Mouse (Mus musculus) kidney, postnatal 14 days (tissue): ENCODE results near the gene Tgfbr2.
A peak's percentile ranks its signal among the peaks of the same experiment; 100 is the strongest.

Source experiments
- DNase-seq: peaks from one replicate; pipeline ENCODE4 v3.0.0; 2022; ENCODE audit warnings: mixed read lengths

Tgfbr2 gene

DNA sequence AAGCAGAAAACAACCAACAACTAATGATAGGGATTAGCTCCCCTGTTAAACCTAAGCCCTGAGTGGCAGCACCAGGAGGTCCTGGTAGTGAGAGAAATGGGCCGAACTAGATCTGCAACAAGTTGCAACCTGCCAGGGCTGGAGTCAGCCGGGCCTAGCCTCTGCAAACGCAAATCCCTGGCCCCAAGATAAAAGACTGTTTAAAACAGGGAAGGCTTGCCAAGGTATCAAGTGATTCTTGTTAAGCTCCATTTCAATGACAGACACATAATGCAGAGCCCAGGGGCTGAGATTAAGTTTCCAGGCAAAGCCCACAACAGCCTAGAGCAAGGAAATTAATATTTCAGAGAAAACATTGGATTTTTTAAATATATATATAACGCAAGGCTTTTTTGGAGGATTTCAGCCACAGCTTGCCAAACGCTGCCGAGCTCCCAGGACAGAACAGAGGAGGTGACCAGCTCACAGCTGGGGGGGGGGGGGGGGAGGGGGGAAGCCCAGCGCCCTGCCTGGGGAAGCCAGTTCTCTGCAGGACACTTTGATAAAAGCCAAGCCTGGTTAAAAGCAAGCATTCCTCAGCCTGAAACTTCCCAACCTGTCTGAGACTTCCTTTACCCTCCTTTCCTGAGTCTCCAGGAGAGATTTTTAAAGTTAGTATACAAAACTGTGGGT is 24.3 kb downstream of the Tgfbr2 start:
- DNase-seq: no peak

DNA sequence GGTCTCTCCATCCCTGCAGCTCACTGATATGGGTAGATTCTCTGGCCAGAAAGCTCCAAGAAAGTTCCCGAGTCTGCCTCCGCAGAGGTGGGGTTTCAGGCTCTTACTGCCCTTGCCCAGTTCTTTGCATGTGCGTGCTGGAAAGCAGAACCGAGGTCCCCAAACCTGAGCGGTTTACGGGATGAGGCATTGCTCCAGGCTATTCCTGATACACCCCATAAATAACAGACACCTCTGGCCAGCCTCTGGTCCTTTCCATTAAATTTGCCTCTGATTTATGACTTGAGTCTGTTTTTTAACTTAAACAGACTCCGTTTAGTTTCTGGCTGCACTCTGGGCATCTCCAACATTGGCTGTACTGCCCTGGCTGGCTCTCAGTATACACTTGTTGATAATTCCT is 26.4 kb downstream of the Tgfbr2 start:
- no peak for DNase-seq

DNA sequence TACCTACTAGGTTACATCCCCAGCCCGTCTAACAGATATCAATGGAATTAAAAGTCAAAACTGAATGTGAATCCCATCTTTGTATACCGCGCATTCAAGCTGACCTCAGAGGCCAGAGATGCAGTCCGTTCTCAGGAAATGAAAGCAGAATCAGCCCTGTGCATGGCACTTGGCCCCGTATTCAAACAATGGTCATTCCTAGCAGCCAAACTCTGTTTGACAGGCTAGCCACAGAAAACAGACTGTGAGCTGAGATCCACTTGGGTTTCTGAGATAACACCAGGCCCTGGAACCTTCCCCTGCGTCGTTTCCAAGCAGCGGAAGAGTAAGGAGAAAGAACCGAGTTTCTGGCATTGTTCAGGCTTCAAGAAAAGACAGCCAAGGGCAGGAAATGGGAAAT is 28.9 kb downstream of the Tgfbr2 start:
- peak; percentile 54 for DNase-seq

DNA sequence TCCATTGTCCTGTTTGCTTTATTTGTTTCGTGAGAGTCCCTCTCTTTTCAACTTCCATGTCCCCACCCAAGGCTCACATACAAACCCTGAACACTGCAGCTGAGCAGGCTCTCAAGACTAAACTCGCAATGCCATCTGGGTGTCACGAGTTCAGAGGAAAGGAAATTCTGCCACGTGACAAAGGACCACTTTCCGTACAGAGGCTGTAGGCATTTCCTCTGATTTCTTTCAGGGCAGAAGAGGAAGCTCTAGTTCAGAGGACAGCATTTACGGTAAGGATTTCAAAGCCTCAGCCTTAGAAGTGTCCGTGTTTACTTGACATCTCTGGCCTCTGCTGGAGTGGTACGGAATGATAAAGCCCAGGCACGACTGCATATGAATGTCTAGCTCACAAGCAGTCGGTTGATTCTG is 29.9 kb downstream of the Tgfbr2 start:
- DNase-seq: peak; percentile 61

GRCm38 (mm10) chr9:116140422-116140821 is 34.7 kb downstream of the Tgfbr2 start:
- no peak for DNase-seq

DNA sequence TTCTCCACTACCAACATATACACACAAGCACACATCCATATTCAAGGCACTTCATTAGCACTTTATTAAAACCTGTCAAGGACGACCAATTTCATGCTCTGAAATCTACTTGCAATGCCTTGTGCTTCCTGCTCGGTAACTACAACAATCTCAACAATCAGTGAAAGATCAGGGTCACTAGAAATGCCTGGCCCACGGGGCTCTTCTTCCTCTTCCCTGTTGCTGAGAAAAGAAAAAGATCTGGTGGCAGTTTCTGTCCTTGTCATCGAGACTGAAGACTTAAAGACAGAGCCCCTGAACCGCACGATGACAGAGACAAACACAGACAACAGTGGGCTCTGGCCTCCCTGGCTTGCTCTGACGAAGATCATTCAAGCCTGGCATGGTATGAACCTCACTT is 35.6 kb downstream of the Tgfbr2 start:
- DNase-seq: no peak

DNA sequence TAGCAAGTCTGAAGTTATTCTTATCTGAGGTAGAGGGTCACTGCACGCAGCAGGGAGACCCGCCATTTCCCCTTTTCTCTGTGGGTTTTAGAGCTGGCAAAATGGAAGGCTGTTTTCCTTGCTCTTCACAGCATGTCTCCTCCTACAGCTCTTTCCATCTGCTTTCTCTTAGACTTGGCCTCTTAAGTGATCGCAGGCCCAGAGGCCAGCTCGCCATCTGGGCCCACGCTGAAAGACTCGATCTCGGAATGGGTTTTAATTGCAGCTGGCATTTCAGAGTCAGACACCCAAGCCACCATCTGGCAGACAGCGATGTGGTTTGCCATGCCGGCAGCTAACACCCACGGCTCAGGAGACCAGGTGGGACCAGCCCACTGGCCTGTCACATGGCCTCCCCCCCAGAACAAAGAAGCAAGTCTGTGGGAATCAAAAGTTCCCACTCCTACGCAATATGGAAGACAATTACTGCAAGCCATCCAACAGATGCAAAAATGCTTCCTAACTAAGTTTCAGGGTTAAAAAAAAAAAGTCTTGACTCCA is 36.5 kb downstream of the Tgfbr2 start:
- no peak for DNase-seq

- DNase-seq: no peak
These were observed 37.5 kb downstream of the Tgfbr2 start for GRCm38 (mm10) chr9:116137645-116138044.

DNA sequence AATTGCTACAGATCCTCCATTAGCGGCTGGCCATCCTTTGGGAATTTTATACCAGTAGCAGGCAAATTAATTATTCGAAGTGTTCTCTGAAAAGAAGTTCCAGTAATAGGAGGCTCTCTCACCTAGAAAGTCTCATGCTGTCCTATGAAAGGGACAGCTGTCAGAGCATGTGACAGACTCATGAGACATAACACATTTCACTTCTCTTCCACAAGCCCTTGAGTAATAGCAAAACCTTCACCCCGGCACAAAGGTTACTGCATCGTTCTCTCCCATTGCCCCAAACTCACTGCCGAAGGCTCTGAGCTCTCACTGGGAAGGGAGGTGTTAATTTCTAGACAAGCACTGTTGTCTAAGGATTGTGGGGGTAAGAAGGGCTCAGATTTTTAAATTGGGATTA is 38.3 kb downstream of the Tgfbr2 start:
- DNase-seq: no peak

GRCm38 (mm10) chr9:116136146-116136545 is 39.0 kb downstream of the Tgfbr2 start:
- DNase-seq: no peak

- no peak for DNase-seq
These were observed 40.7 kb downstream of the Tgfbr2 start for GRCm38 (mm10) chr9:116134488-116134887.

DNA sequence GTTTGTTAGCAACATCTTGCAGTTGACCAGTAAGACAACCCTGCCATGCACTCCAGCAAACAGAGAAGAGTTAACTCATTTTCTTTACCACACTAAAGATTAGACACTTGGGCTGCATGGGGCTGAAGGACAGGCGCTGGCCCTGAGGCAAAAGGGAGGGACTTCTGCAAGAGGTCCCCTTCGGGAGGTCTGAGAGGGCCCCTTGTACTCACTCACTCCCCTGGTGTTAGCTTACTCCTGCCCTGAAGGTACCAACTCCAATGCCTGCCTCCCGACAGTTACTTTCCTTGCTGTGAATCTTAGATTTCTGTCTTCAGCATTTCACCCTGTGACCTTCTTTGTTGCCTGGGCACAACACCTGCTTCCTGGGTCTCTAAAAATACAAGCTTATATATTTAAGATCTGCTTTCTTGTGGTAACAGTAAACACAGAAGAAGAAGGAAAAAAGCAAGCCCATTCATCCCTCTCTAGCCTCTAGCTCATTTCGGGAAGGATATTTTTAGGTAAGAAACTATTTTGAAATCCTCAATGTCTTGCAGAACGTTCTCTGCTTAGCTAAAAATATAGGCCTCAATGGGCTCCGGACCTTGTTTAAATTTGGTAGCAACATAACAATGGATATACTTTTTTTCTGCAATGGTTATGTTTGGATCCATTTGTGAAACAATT is 41.7 kb downstream of the Tgfbr2 start:
- no peak for DNase-seq

- peak; percentile 41 for DNase-seq
These were observed 46.3 kb downstream of the Tgfbr2 start for GRCm38 (mm10) chr9:116128886-116129285.

DNA sequence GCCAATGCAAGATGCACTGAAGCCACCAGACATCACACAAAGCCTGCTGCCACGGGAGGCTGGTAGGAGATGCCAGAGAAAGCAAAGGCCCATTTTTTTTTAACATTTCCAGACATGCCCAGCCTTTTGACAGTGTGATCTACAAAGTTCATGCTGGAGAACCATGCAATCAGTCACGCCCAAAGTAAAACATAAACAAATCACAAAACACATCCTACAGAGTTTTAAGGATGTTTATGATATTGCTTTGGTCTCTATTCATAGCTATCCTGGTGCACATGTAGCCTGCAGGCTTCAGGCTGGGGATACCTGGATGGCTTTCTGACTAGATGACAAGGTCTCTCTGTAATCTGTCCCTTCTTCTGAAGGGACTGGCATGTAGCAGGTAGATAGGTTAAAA is 46.8 kb downstream of the Tgfbr2 start:
- no peak for DNase-seq

- DNase-seq: no peak
These were observed 48.7 kb downstream of the Tgfbr2 start for GRCm38 (mm10) chr9:116126494-116126893.

- peak; percentile 50 for DNase-seq
These were observed 52.1 kb downstream of the Tgfbr2 start for GRCm38 (mm10) chr9:116122969-116123589.

DNA sequence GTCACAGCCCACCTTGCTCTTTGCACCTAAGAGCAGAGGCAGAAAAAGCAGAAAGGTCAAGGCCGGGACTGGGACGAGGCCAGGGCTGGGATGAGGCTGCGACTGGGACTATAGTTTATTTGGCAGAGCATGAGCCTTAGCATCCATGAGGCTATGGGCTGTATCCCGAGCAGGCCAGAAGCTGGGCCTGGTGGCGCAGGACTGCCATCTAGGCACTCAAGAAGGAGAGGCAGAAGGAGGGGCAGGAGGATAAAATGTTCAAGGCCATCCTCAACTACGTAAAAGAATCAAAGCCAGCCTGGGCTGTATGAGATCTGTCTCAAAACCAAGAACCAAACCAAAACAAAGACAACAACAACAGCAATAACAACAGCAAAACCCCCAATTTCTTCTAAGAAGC is 52.6 kb downstream of the Tgfbr2 start:
- no peak for DNase-seq

GRCm38 (mm10) chr9:116121472-116121871 is 53.7 kb downstream of the Tgfbr2 start:
- no peak for DNase-seq

GRCm38 (mm10) chr9:116119990-116120389 is 55.2 kb downstream of the Tgfbr2 start:
- no peak for DNase-seq

- DNase-seq: no peak
These were observed 56.8 kb downstream of the Tgfbr2 start for GRCm38 (mm10) chr9:116118332-116118872.

DNA sequence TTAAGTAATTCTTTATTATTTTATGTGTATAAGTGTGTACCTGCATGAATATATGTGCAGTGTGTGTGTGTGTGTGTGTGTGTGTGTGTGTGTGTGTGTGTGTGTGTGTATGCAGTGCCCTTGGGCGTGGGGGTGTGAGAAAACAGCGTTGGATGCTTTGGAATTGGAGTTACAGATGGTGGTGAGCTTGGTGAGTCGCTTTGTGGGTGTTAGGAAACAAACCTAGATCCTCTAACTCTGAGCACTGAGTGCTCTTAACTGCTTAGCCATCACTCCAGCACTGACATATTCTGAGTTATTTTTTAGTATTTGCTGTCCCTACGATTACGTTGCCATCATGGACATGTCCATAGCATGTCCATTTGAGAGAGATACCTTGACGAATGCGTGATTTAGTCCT is 59.3 kb downstream of the Tgfbr2 start:
- no peak for DNase-seq

- DNase-seq: peak; percentile 77
These were observed 60.8 kb downstream of the Tgfbr2 start for GRCm38 (mm10) chr9:116114339-116114738.

- no peak for DNase-seq
These were observed 63.8 kb downstream of the Tgfbr2 start for GRCm38 (mm10) chr9:116111149-116111970.
